10 mouse cellular contexts compared by ENCODE assay signal in the genomic region with DNA sequence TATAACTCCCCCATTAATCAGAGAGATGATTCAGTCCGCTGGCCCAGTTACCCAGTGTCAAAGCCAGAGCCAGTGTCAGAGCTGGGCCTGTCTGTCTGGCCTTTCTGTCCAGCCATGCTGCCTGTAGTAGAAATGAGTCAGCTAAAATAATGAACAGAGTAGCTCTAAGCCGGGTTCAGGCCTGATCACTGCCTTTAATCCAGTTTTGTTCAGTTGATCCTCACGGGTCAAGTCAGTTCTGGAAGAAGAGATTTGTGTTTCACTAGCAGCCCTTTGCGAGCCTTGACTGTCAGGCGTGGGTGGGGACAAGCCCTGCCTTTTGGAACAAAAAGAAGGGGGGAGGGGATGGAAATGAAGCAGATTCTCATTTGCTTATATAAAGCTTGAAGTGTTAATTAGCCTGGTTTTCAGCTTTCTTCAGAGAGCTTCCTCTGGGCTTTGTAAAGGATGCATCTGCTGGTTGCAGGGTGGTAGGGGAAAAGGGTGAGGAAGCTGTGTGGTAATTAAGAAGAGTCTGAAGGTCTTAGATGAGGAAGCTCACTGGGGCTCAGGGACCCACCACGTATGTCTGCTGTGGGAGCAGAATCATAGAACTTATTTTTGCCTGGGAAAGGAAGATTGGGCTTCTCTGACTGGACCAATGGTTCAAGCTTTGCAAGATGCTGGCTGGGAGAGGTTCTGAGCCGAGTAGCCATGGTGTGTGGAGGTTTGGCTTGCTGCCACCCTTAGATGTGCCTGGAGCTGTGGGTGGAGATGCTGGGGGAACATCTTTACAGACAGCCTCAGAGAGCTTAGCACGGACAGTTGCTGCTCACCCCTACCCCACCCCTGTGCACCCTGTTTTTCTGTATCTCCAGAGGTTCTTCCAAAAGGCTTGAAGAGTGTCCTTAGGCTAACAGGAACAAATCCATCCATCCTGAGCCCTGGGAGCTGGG. TPM values are rescaled to one million over a fixed set of nuclear protein-coding genes. Genes with fewer than 3 reads are reported as not detected.
DNase-seq lines count a peak whose midpoint lies in the region; ATAC-seq and TF ChIP-seq lines count a peak whose summit lies in the region.
"Had no signal": no experiment of that assay in that cellular context is flagged by ENCODE, and none has a peak within 500 bp of the region (broad histone marks: within the 10 kb centered on the region; RNA-seq: fewer than 3 reads in every experiment).

No protein-coding gene starts in this region.

- WGBS in neural tube, embryonic 11.5 days, result 38% methylated on average over 8 of the region's 8 CpGs
- 34% methylated on average over 8 of the region's 8 CpGs for WGBS in embryonic facial prominence, embryonic 15.5 days
- WGBS in hindbrain, postnatal 0 days, result 17% methylated on average over 8 of the region's 8 CpGs

- no peaks in the 10 kb centered on the region for H3K9me3 ChIP-seq in neural tube, embryonic 11.5 days (ENCODE audit: control insufficient read depth, low read length)
- no peaks in the 10 kb centered on the region for H3K9me3 ChIP-seq in embryonic facial prominence, embryonic 15.5 days (replicated peaks)
- no peaks in the 10 kb centered on the region for H3K9me3 ChIP-seq in hindbrain, postnatal 0 days (ENCODE audit: low read length)
- H3K9me3 ChIP-seq: embryonic facial prominence, embryonic 13.5 days; limb, embryonic 12.5 days had no signal

- ATAC-seq in neural tube, embryonic 11.5 days (ENCODE audit: insufficient read depth, low FRiP score, low TSS enrichment), result 0 out of 2 replicates have a peak, but pooled peaks have one; percentile 38
- ATAC-seq in activated CD4-positive, CD25-positive, alpha-beta regulatory T cell, adult 4 months, result peak; percentile 70
- 0 out of 2 replicates have a peak, but pooled peaks have one; percentile 43 for ATAC-seq in embryonic facial prominence, embryonic 15.5 days (ENCODE audit: insufficient number of reproducible peaks, low FRiP score, low TSS enrichment, low read depth)
- ATAC-seq in hindbrain, postnatal 0 days, result peak; percentile 69

- no peak overlapping the region for H3K4me3 ChIP-seq in neural tube, embryonic 11.5 days (ENCODE audit: low read depth, low read length)
- no peak overlapping the region for H3K4me3 ChIP-seq in embryonic facial prominence, embryonic 15.5 days (replicated peaks)
- H3K4me3 ChIP-seq in hindbrain, postnatal 0 days (ENCODE audit: low read length), result no peak overlapping the region
- H3K4me3 ChIP-seq: embryonic facial prominence, embryonic 13.5 days; limb, embryonic 12.5 days had no signal

- H3K36me3 ChIP-seq in neural tube, embryonic 11.5 days (ENCODE audit: control insufficient read depth, insufficient read depth, low read length), result no peaks in the 10 kb centered on the region
- H3K36me3 ChIP-seq in embryonic facial prominence, embryonic 15.5 days, result no peaks in the 10 kb centered on the region
- no peaks in the 10 kb centered on the region; the same call in 1 of the 2 replicates for H3K36me3 ChIP-seq in hindbrain, postnatal 0 days (ENCODE audit: insufficient read depth, low read length)
- H3K36me3 ChIP-seq: embryonic facial prominence, embryonic 13.5 days; limb, embryonic 12.5 days had no signal

- TF ChIP-seq CTCF in hindbrain, postnatal 0 days (IDR thresholded peaks at IDR 0.05; ENCODE audit: low read depth), result no peak

- no peak overlapping the region for H3K4me2 ChIP-seq in neural tube, embryonic 11.5 days (ENCODE audit: low read depth)
- no peak overlapping the region for H3K4me2 ChIP-seq in embryonic facial prominence, embryonic 15.5 days (replicated peaks)
- H3K4me2 ChIP-seq in hindbrain, postnatal 0 days (ENCODE audit: low read depth, low read length), result no peak overlapping the region
- H3K4me2 ChIP-seq: embryonic facial prominence, embryonic 13.5 days; limb, embryonic 12.5 days had no signal

- peaks cover 2% of the 10 kb centered on the region; the same call in 1 of the 2 replicates for H3K4me1 ChIP-seq in neural tube, embryonic 11.5 days (ENCODE audit: control insufficient read depth, insufficient read depth, low read length)
- H3K4me1 ChIP-seq in embryonic facial prominence, embryonic 15.5 days, result peaks cover 11% of the 10 kb centered on the region; the same call in 1 of the 2 replicates
- peaks cover 9% of the 10 kb centered on the region for H3K4me1 ChIP-seq in hindbrain, postnatal 0 days (ENCODE audit: insufficient read depth, low read length)

- H3K27me3 ChIP-seq in neural tube, embryonic 11.5 days (ENCODE audit: control insufficient read depth, insufficient read depth, low read length), result no peaks in the 10 kb centered on the region
- no peaks in the 10 kb centered on the region for H3K27me3 ChIP-seq in embryonic facial prominence, embryonic 15.5 days
- H3K27me3 ChIP-seq in hindbrain, postnatal 0 days (ENCODE audit: insufficient read depth, low read length), result no peaks in the 10 kb centered on the region
- H3K27me3 ChIP-seq: embryonic facial prominence, embryonic 13.5 days had no signal

- no peak for DNase-seq in neural tube, embryonic 11.5 days (ENCODE audit: low spot score)
- DNase-seq in neural tube, embryonic 10.5 days (ENCODE audit: extremely low spot score, low spot score), result no peak
- DNase-seq in hindbrain, postnatal 0 days (ENCODE audit: low spot score), result peak; percentile 55
- DNase-seq in telencephalon, adult 2 months (ENCODE audit: low read depth, low spot score), result peak; percentile 88
- no peak for DNase-seq in kidney, postnatal 25 days
- no peak for DNase-seq in kidney, adult 11 months

- H3K27ac ChIP-seq in neural tube, embryonic 11.5 days (ENCODE audit: low read depth, low read length), result no peak overlapping the region
- no peak overlapping the region for H3K27ac ChIP-seq in embryonic facial prominence, embryonic 15.5 days (replicated peaks)
- peak overlapping the region; percentile 64 for H3K27ac ChIP-seq in hindbrain, postnatal 0 days
- H3K27ac ChIP-seq: embryonic facial prominence, embryonic 13.5 days; limb, embryonic 12.5 days had no signal

- H3K9ac ChIP-seq in neural tube, embryonic 11.5 days (ENCODE audit: low read length), result no peak overlapping the region
- H3K9ac ChIP-seq in embryonic facial prominence, embryonic 15.5 days, result no peak overlapping the region
- no peak overlapping the region for H3K9ac ChIP-seq in hindbrain, postnatal 0 days (replicated peaks; ENCODE audit: low read length)
- H3K9ac ChIP-seq: embryonic facial prominence, embryonic 13.5 days; limb, embryonic 12.5 days had no signal

RNA-seq across cellular contexts. Expression of gene Nsg2, which starts 20.0 kb away (rescaled TPM):
- 35.2 and 39.2 TPM in 2 replicates for polyA plus RNA-seq in neural tube, embryonic 11.5 days (2014; fragmentation: Nextera tagmentation; extraction: Ambion mirVana)
- polyA plus RNA-seq in activated CD4-positive, CD25-positive, alpha-beta regulatory T cell, adult 4 months (2017; shearing (Covaris generic)), result 10 to 100 TPM; 65.0 to 90.0 TPM
- 4.6 and 7.7 TPM in 2 replicates for polyA plus RNA-seq in embryonic facial prominence, embryonic 15.5 days (2015; fragmentation: Nextera tagmentation; extraction: Ambion mirVana)
- 646 and 650 TPM in 2 replicates for total RNA-seq in hindbrain, postnatal 0 days (2014; rRNA removed)
- 407 and 433 TPM in 2 replicates for polyA plus RNA-seq in hindbrain, postnatal 0 days (2015; fragmentation: Nextera tagmentation; extraction: Ambion mirVana)

RNA-seq across cellular contexts. Expression of gene 4930524B15Rik, which starts 54.9 kb away (rescaled TPM):
- polyA plus RNA-seq in neural tube, embryonic 11.5 days (2014; fragmentation: Nextera tagmentation; extraction: Ambion mirVana), result 0.27 TPM in 1 of 2 replicates, not detected in the other
- polyA plus RNA-seq in activated CD4-positive, CD25-positive, alpha-beta regulatory T cell, adult 4 months (2017; shearing (Covaris generic)), result not detected
- polyA plus RNA-seq in embryonic facial prominence, embryonic 15.5 days (2015; fragmentation: Nextera tagmentation; extraction: Ambion mirVana), result not detected in 2 replicates
- total RNA-seq in hindbrain, postnatal 0 days (2014; rRNA removed), result 0.42 and 1.4 TPM in 2 replicates
- 0.34 and 0.50 TPM in 2 replicates for polyA plus RNA-seq in hindbrain, postnatal 0 days (2015; fragmentation: Nextera tagmentation; extraction: Ambion mirVana)
- polyA plus RNA-seq: limb, embryonic 12.5 days had no signal

Comparison
In these comparisons a context has a peak if more than half of its experiments do, and no peak if none do; other contexts are left out.
1. DNase-seq: peak in hindbrain, postnatal 0 days (single experiment) and telencephalon, adult 2 months (single experiment); none in neural tube, embryonic 11.5 days (single experiment), neural tube, embryonic 10.5 days (single experiment), kidney, postnatal 25 days (0 of 2) and kidney, adult 11 months (single experiment).
2. Peak in every context shown above with its lines, with median percentiles within 50 percentile points of each other: ATAC-seq.